Mouse (Mus musculus) liver, embryonic 16.5 days (tissue): ENCODE measurements around the gene Olfr1437. TPM values are rescaled to one million over a fixed set of nuclear protein-coding genes. Genes with fewer than 3 reads are reported as not detected.
"Not testable (repeated sequence)": the region's sequence is repeated elsewhere in the genome, so short reads cannot be mapped to it uniquely, and the experiment has no call there.

Source experiments
- ATAC-seq: fragments of 200-750 bp; cut with Nextera tagmentation; 2 replicates; pipeline ENCODE4 v1.8.0; 2017; ENCODE audit warnings: low read depth, mild to moderate bottlenecking, moderate number of reproducible peaks, moderate library complexity
- H3K27ac ChIP-seq: fragments of 300-500 bp; sonication (generic); 2 replicates; pipeline ENCODE4 v1.5.1; 2014; ENCODE audit warnings: mild to moderate bottlenecking, low read length
- H3K27me3 ChIP-seq: fragments of 300-500 bp; sonication (generic); 2 replicates; pipeline ENCODE4 v1.6.1; 2014; ENCODE audit warnings: low read depth, low read length, mixed read lengths; ENCODE audit not compliant: control insufficient read depth, insufficient read depth
- H3K36me3 ChIP-seq: fragments of 300-500 bp; sonication (generic); 2 replicates; pipeline ENCODE4 v1.6.1; 2014; ENCODE audit warnings: mild to moderate bottlenecking; ENCODE audit not compliant: control insufficient read depth, insufficient read depth
- H3K4me1 ChIP-seq: fragments of 300-500 bp; sonication (generic); 2 replicates; pipeline ENCODE4 v1.6.1; 2014; ENCODE audit warnings: low read depth, low read length, mixed read lengths; ENCODE audit not compliant: control insufficient read depth
- H3K4me2 ChIP-seq: fragments of 300-500 bp; sonication (generic); 2 replicates; pipeline ENCODE4 v1.6.1; 2014; ENCODE audit warnings: low read depth, low read length, mixed read lengths
- H3K4me3 ChIP-seq: fragments of 300-500 bp; sonication (generic); 2 replicates; pipeline ENCODE4 v1.5.1; 2014; ENCODE audit warnings: low read depth, mild to moderate bottlenecking, low read length
- H3K9ac ChIP-seq: fragments of 300-500 bp; sonication (generic); 2 replicates; pipeline ENCODE4 v1.6.1; 2014; ENCODE audit warnings: low read depth, low read length
- H3K9me3 ChIP-seq: fragments of 300-500 bp; sonication (generic); replicated peaks from 2 replicates; pipeline ENCODE4 v1.6.1; 2016; ENCODE audit warnings: low read length; ENCODE audit not compliant: control insufficient read depth
- WGBS: fragments of 180-500 bp; shearing (Covaris S2); extraction: QIAGEN DNeasy Blood & Tissue Kit; methylation state at CpG from one replicate; pipeline ENCODE4 v1.1.7; 2014; ENCODE audit not compliant: insufficient replicate concordance; 5-methylcytosine and 5-hydroxymethylcytosine counted together
- polyA plus RNA-seq: library from polyadenylated mRNA; unstranded; fragments of >200 nt; fragmentation: Nextera tagmentation; extraction: Ambion mirVana; gene quantifications from 2 replicates; pipeline ENCODE4 v1.2.1, GENCODE M21; 2015

Olfr1437 gene
- polyA plus RNA-seq, result not detected in 2 replicates

GRCm38 (mm10) chr19:12325001-12325400 lies at the start of gene Olfr1437:
Gene Olfr1437, minus strand, starts transcription at chr19:12325101.
- Histone ChIP-seq H3K4me1 (no peaks in the 10 kb centered on the region), H3K4me2 (no peak within 1 kb of the TSS), H3K9ac (no peak within 1 kb of the TSS), H3K27me3 (no peaks in the 10 kb centered on the region), H3K36me3 (no peaks in the 10 kb centered on the region), H3K27ac (no peak within 1 kb of the TSS), H3K9me3 (no peaks in the 10 kb centered on the region), H3K4me3 (no peak within 1 kb of the TSS)
- ATAC-seq, result no peak
- WGBS, result 64% methylated on average over 2 of the region's 2 CpGs

GRCm38 (mm10) chr19:12374465-12375025 lies 49.6 kb upstream of the Olfr1437 start:
- no peaks in the 10 kb centered on the region for H3K4me1 ChIP-seq
- H3K9me3 ChIP-seq, result no peaks in the 10 kb centered on the region
- ATAC-seq, result no peak
- H3K4me3 ChIP-seq, result no peak overlapping the region
- no peak overlapping the region for H3K4me2 ChIP-seq
- no peaks in the 10 kb centered on the region for H3K27me3 ChIP-seq
- H3K36me3 ChIP-seq, result no peaks in the 10 kb centered on the region
- WGBS, result 34% methylated on average over 2 of the region's 2 CpGs
- no peak overlapping the region for H3K9ac ChIP-seq
- no peak overlapping the region for H3K27ac ChIP-seq

GRCm38 (mm10) chr19:12373004-12373403 lies 48.1 kb upstream of the Olfr1437 start:
- H3K4me1 ChIP-seq, result no peaks in the 10 kb centered on the region
- no peak for ATAC-seq
- H3K4me3 ChIP-seq, result no peak overlapping the region
- no peak overlapping the region for H3K9ac ChIP-seq
- no peak overlapping the region for H3K27ac ChIP-seq
- no peak overlapping the region for H3K4me2 ChIP-seq
- WGBS, result 42% methylated on average over 3 of the region's 3 CpGs
- H3K36me3 ChIP-seq, result no peaks in the 10 kb centered on the region
- H3K27me3 ChIP-seq, result no peaks in the 10 kb centered on the region
- H3K9me3 ChIP-seq, result no peaks in the 10 kb centered on the region

GRCm38 (mm10) chr19:12335810-12336209 lies 10.9 kb upstream of the Olfr1437 start, which contains the start of gene Olfr1438-ps1:
Gene Olfr1438-ps1, minus strand, starts transcription at chr19:12335910.
- Histone ChIP-seq H3K9me3 (no peaks in the 10 kb centered on the region), H3K27me3 (no peaks in the 10 kb centered on the region), H3K4me1 (no peaks in the 10 kb centered on the region), H3K9ac (no peak within 1 kb of the TSS), H3K27ac (no peak within 1 kb of the TSS), H3K4me3 (no peak within 1 kb of the TSS), H3K4me2 (no peak within 1 kb of the TSS), H3K36me3 (no peaks in the 10 kb centered on the region)
- ATAC-seq, result no peak
- WGBS, result 49% methylated on average over 3 of the region's 3 CpGs

- WGBS, result 55% methylated on average over 1 of the region's 1 CpGs
Observed at GRCm38 (mm10) chr19:12299030-12299429, 25.9 kb downstream of the Olfr1437 start, which contains the start of gene Olfr1436. Gene Olfr1436, minus strand, starts transcription at chr19:12299130.

GRCm38 (mm10) chr19:12292979-12293378 lies 31.9 kb downstream of the Olfr1437 start:
- Histone ChIP-seq H3K9me3 (no peaks in the 10 kb centered on the region), H3K4me2 (no peak overlapping the region), H3K27ac (no peak overlapping the region), H3K27me3 (no peaks in the 10 kb centered on the region), H3K9ac (no peak overlapping the region), H3K4me3 (no peak overlapping the region), H3K4me1 (no peaks in the 10 kb centered on the region), H3K36me3 (no peaks in the 10 kb centered on the region)
- no peak for ATAC-seq

More at GRCm38 (mm10) chr19:12299030-12299429, 25.9 kb downstream of the Olfr1437 start, which contains the start of gene Olfr1436:
- not testable (repeated sequence) for H3K4me2 ChIP-seq, H3K9me3 ChIP-seq, H3K9ac ChIP-seq, H3K27me3 ChIP-seq, H3K4me3 ChIP-seq, H3K27ac ChIP-seq, H3K36me3 ChIP-seq, H3K4me1 ChIP-seq, ATAC-seq

- no peak for ATAC-seq
- WGBS, result 38% methylated on average over 2 of the region's 2 CpGs
- Histone ChIP-seq H3K27ac (no peak within 1 kb of the TSS), H3K9me3 (no peaks in the 10 kb centered on the region), H3K4me1 (no peaks in the 10 kb centered on the region), H3K4me2 (no peak within 1 kb of the TSS), H3K9ac (no peak within 1 kb of the TSS), H3K36me3 (no peaks in the 10 kb centered on the region), H3K27me3 (no peaks in the 10 kb centered on the region), H3K4me3 (no peak within 1 kb of the TSS)
Observed at GRCm38 (mm10) chr19:12279554-12279953, 45.3 kb downstream of the Olfr1437 start, which contains the start of gene Olfr1434. Gene Olfr1434, plus strand, starts transcription at chr19:12279854.

Other genes with a start within 250 kb of the Olfr1437 start
- not detected in 2 replicates for gene Olfr1425, start 247.4 kb downstream of the Olfr1437 start, polyA plus RNA-seq
- not detected in 2 replicates for gene Olfr1426, start 233.1 kb downstream of the Olfr1437 start, polyA plus RNA-seq
- gene Olfr1427, start 221.8 kb downstream of the Olfr1437 start, polyA plus RNA-seq, result not detected in 2 replicates
- gene Olfr1428, start 209.2 kb downstream of the Olfr1437 start, polyA plus RNA-seq, result not detected in 2 replicates
- not detected in 2 replicates for gene Olfr76, start 201.9 kb downstream of the Olfr1437 start, polyA plus RNA-seq
- gene Olfr1555-ps1, start 155.0 kb downstream of the Olfr1437 start, polyA plus RNA-seq, result not detected in 2 replicates
- not detected in 2 replicates for gene Olfr1431, start 124.5 kb downstream of the Olfr1437 start, polyA plus RNA-seq
- gene Olfr1432, start 92.5 kb downstream of the Olfr1437 start, polyA plus RNA-seq, result not detected in 2 replicates
- gene Olfr262, start 83.4 kb downstream of the Olfr1437 start, polyA plus RNA-seq, result not detected in 2 replicates
- not detected in 2 replicates for gene Olfr235, start 64.1 kb downstream of the Olfr1437 start, polyA plus RNA-seq
- not detected in 2 replicates for gene Olfr1434, start 45.2 kb downstream of the Olfr1437 start, polyA plus RNA-seq
- not detected in 2 replicates for gene Olfr1436, start 26.0 kb downstream of the Olfr1437 start, polyA plus RNA-seq
- gene Olfr1438-ps1, start 10.8 kb upstream of the Olfr1437 start, polyA plus RNA-seq, result not detected in 2 replicates
- not detected in 2 replicates for gene Olfr1440, start 62.2 kb upstream of the Olfr1437 start, polyA plus RNA-seq
- not detected in 2 replicates for gene Olfr1441, start 92.3 kb upstream of the Olfr1437 start, polyA plus RNA-seq
- not detected in 2 replicates for gene Pfpl, start 102.8 kb upstream of the Olfr1437 start, polyA plus RNA-seq
- 2.3 and 2.5 TPM in 2 replicates for gene Mpeg1, start 135.7 kb upstream of the Olfr1437 start, polyA plus RNA-seq
- 2.0 and 2.2 TPM in 2 replicates for gene Dtx4, start 176.4 kb upstream of the Olfr1437 start, polyA plus RNA-seq
- gene Fam111a, start 220.6 kb upstream of the Olfr1437 start, polyA plus RNA-seq, result 21.7 and 26.0 TPM in 2 replicates